Mouse (Mus musculus) urinary bladder, postnatal 14 days (tissue): ENCODE data around the gene Zc3h7b.

Source experiments
- DNase-seq: peaks from one replicate; pipeline ENCODE4 v3.0.0; 2021; ENCODE audit warnings: low spot score

Gene Zc3h7b

GRCm38 (mm10) chr15:81818404-81818803 lies 73.5 kb downstream of the Zc3h7b start:
- DNase-seq = no peak

GRCm38 (mm10) chr15:81822631-81823030 lies 77.8 kb downstream of the Zc3h7b start:
- no peak for DNase-seq

DNA sequence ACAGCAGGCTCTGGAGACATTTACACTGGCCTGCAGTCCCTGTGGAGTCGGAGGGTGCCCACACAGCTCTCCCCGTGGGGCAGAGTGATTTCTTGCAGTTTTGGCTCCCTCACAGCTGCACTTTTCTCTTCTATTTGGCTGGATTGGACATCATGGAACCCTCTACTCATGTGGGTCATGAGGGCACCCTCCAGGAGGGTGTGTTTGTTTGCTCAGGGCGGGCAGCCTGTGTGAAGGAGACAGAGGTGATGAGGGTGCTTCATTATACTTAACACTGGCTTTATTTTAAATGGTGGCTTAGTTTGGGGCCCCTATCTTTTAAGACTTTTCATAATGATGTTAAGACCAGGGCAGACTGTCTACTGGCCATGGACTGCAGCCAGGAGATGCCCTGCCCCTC lies 80.0 kb downstream of the Zc3h7b start:
- no peak for DNase-seq

GRCm38 (mm10) chr15:81828426-81829207 lies 83.8 kb downstream of the Zc3h7b start:
- no peak for DNase-seq

GRCm38 (mm10) chr15:81829208-81829580 lies 84.3 kb downstream of the Zc3h7b start:
- no peak for DNase-seq

DNA sequence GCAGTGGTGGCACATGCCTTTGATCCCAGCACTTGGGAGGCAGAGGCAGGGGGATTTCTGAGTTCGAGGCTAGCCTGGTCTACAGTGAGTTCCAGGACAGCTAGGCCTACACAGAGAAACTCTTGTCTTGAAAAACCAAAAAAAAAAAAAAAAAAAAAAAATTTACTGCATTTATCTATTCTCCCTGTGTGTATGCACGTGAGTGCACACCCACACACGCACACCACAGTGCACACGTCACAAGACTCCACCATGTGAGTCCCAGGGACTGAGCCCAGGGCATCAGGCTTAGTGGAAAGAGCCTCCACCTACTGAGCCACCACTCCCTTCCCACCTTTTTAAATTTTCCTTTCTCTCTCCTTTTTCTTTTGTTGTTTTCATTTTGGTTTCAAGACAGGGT lies 85.7 kb downstream of the Zc3h7b start:
- no peak for DNase-seq

DNA sequence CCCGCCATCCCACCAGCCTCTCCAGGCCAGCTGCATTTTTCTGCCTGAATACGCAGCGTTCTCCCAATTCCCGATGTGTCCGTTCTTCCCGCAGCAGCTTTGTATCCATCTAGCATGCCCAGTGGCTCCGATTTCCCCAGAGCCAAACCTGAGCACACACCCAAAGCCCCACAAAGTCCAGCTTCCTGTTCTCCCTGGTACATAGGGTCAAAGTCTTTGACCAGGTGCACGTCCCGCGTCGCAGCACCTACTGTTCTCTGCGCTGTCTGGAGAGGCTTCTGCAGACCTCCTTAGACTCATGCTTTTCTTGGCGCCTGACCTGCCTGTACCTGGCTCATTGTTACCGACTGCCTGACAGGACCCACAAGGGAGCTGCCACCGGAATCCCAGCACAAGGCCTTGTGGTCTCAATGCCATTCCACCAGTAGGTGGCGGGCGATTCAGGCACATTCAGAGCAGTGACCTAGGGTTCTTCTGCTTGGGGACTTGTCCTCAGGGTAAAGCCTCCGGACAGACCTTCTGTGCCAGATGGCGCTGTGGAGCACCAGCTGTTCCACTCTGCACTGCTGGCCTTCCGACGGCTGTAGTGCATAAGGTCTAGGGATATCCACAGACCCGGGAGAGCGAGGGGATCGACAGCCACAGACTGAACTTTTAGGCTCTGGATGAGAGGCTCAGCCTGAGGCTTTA lies 86.4 kb downstream of the Zc3h7b start:
- DNase-seq = peak; percentile 93

DNA sequence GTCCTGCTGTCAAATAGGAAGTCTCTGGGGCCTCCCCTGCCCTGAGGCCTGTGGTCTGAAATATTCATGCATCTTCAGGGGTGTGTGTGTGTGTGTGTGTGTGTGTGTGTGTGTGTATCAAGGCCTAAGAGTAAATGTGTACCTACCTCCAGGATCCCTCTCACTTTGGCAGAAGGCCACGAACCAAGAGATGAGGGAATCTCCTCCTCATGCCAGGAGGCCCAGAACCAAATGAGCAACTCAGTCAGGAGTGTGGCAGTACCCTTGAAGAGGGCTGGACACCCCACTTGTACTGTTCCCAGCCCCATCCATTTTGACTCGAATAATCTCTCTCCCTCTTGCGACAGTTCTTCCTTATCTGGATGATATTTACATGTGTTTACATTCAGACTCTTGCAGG lies 87.4 kb downstream of the Zc3h7b start:
- no peak for DNase-seq

DNA sequence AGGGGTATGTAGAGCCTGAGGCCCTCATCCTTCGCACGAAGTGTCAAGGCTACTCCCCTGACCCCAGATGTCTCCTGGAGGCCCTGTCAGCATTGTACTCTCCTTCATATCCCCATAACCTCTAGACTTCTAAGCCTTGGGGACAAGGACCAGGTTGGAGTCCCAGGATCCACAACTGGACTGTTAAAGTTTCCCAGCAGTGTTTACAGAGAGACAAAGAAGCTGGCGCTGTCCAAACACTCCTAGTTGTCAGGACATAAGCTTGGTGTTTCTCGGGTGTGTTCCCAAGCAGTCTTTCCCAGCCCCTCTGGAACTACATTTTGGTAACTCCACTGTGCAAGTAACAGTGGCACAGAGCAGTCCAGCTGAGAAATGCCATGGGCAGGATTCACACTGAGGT lies 88.6 kb downstream of the Zc3h7b start:
- DNase-seq = no peak

DNA sequence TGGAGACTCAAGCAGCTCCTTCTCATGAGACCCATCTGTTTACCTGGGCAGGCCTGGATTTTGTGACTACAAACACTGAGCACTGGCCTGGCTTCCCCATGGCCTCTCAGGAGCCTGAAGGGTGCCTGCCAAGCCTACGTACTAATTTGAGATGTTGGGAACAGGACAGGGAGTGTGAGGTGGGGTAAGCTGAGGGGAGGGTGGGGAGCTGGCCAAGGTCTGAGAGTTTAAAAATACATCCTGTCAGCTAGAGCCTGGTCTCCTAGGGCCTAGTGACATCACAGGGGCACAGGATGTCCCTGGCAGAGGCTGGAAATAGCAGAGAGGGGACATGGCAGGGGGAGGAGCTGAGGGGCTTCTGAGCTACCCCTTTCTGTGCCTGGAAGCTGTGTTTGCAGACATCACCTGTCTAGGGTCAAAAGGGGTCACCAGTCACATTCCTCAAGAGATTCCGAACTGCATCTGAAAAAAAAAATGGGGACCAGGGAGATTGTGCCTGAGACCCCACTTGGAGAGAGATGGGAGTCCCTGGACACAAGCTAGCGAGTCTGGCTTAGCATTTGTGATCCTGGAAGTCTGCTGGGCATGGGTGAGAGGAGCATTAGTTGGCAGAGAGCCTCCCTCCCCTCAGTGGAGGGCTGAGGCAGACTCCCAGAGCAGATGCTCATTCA lies 89.4 kb downstream of the Zc3h7b start:
- DNase-seq = no peak

DNA sequence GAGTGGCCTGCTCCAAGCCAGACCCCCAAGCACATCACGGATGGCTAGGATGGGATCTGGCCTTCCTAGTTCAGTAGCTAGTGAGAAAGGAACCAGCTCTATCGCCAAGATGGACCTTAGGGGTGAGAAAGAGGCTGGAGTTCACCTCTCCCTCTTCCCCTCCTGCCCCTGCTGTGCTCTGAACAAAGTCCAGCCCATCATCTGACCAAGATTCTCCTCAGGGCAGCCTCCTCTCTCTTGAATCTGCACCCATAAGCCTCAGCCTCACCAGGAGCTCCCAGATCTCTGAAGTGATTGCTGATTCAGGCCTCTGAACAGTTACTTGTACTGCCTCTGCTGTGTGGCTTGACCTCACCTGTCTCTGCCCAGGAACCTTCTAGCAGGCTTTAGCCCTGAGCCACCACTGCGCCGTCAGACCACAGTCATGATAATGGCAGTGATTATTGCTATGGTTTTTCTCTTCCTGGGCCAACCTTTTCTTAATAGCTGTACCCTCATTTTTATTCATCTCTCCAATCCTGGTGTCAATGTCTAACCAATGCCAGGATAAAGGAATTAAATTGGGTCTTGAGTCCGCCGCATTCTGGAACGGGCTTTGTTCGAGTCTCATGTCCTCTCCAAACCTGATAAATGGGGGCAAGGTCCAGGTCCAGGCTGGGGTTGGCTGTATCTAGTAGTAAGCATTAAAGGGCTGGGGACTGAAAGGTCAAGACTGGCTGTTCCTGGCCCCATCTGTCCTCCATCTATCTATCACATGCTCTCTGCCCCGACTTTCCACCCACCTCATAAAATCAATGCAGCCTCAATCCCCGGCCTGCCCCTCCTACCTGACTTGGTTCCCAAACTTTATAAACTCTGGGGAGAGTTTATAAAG lies 90.4 kb downstream of the Zc3h7b start:
- DNase-seq = no peak

DNA sequence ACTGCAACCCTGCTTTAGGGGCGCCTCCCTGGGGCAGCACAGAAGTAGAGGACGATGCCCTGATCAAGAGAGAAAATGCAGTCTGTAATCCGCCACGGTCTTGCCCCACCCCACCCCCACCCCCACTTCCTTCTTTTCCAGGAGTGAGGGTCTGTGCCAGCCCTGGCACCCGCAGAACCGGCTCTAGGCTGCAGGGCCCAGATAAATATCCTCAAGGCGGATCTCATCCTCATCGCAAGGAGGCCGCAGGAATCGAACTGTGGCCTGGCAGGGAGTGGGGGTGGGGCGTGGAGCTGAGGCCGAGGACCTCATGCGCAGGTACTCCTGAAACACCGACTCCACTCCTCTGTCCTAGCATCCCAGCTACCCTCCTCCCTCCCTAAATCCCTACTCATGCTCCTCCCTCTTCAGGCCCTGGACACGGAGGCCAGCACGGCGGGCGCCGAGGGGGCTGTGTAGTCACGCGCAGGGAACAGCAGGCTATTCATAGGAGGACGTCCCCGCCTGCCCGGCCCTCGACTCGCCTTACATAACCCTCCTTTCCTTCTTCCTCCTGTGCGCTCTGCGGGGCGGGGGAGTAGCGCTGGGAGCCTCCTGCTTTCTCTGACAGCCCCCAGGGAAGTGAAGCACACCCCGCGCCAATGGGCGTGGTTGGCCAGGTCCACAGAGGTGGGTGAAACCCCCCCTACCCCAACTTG lies 91.4 kb downstream of the Zc3h7b start:
- peak; percentile 86 for DNase-seq

DNA sequence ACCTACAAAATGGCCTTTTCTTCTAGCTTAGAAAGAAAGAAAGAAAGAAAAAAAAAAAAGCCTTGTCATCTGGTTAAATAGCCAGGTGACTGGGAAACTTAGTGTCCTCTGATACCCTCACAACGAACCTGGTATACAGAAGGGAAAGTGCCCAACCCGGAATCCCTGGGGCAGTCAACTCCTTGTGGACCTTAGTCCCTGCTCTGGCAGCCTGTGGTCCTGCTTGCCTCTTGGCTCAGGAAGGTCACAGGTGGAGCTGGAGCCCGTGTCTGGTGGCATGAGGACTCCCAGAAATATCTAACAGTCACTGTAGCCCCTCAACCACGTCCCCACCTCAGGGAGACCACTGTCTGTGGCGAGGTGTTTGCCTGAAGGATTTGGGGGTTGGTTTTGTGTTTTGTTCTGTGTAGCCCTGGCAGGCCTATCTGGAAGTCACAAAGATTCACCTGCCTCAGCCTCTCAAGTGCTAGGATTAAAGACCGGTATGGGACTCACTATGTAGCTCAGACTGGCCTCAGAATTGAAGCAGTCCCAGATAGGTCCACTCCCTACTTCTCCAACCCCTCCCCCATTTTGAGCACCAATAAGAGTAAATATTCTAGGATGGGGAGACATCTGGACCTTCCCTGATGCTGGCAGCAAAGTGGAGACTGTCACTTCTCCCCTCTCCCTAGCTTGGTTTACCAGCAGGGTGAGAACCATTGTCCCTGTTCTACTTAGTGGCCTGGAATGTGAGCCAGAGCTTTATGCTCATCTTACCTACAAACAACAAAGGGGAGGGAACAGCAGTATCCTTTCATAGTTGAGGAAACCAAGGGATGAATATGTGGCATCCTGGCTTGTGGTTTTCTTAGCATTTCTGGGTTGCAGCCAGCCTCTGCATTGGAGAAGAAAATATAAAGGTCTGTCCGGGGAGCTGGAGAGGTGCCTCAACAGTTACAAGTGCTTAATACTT lies 92.4 kb downstream of the Zc3h7b start:
- no peak for DNase-seq

GRCm38 (mm10) chr15:81838554-81839235 lies 93.8 kb downstream of the Zc3h7b start:
- no peak for DNase-seq

DNA sequence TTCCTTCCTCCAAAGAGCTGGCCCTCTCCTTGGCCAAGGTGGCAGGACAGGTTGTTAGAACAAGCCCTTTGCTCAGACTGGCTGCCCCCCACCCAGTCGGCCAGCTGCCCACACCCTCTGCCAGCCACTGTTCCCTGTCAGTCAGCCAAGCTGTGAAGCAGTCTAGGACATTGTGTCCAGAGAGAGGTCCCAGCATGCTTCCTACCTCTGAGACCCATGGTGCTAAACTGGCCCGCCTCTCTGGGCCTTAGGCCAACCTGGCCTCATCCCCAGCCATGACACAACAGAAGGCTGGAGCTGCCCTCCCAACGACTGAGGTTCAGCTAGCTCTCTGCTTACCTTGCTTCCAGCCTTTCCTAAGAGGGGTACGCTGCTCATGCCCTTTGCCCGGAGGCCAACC lies 94.8 kb downstream of the Zc3h7b start:
- DNase-seq = peak; percentile 81

DNA sequence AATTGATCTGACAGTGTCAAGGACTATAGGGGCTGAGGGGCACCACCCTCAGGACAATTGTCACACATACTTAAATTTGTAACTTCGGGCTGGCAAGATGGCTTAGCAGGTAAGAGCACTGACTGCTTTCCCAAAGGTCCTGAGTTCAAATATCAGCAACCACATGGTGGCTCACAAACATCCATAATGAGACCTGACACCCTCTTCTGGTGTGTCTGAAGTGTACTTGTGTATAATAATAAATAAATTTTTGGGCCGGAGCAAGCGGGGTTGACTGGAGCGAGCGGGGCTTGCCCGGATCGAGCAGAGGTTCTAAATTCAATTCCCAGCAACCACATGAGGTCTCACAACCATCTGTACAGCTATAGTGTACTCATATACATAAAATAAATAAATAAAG lies 95.4 kb downstream of the Zc3h7b start:
- no peak for DNase-seq

GRCm38 (mm10) chr15:81842275-81842674 lies 97.4 kb downstream of the Zc3h7b start:
- DNase-seq = no peak

GRCm38 (mm10) chr15:81845033-81845625 lies 100.3 kb downstream of the Zc3h7b start:
- DNase-seq = no peak

DNA sequence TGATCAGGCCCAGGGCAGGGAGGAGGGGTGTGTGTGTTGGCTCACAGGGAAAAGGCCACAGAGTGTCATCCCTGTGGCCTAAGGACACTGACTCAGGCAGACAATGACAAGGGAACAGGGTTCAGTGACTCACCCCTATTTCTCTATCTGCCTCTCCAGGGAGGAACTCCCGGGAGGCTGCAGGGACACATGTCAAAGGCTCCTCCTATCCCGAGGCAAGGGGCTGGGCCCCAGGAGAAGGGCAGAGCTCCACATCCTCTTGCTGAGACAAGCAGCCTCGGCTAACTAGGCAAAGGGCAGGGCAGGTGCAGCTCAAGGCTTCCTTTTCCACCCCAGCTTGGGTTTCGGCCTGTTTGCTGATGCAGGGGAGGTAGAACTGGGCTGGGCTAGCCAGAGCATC lies 100.9 kb downstream of the Zc3h7b start:
- DNase-seq = peak; percentile 60
